Mouse (Mus musculus) left cerebral cortex, adult 2 months (tissue): ENCODE measurements around the gene Gm1110. TPM values are rescaled to one million over a fixed set of nuclear protein-coding genes. Genes with fewer than 3 reads are reported as not detected.
"Not testable (repeated sequence)": the region's sequence is repeated elsewhere in the genome, so short reads cannot be mapped to it uniquely, and the experiment has no call there.

Experiments
- DNase-seq, 2 experiments: peaks; one replicate each; pipeline ENCODE4 v3.0.0; 2021 to 2022; ENCODE audit warnings: low spot score in 2 of 2, mixed read lengths in 1 of 2; ENCODE audit errors: extremely low spot score in 1 of 2
- H3K27ac ChIP-seq: fragments of 200-600 bp; 2 replicates; pipeline ENCODE4 v1.8.1; 2022
- H3K4me3 ChIP-seq: fragments of 200-600 bp; 2 replicates; pipeline ENCODE4 v1.8.1; 2022
- CTCF ChIP-seq: fragments of 200-600 bp; IDR thresholded peaks from 2 replicates; pipeline ENCODE4 v1.8.1; 2022; ENCODE audit warnings: antibody characterized with exemption, mild to moderate bottlenecking, moderate library complexity
- intact Hi-C: fragments of 180-260 bp; cut with DNase I; formaldehyde crosslinking; loops from one replicate; pipeline ENCODE4 v1.15.1; 2025
- long read RNA-seq, 2 experiments: library from polyadenylated mRNA; stranded (forward); transcript quantifications; one replicate each; pipeline ENCODE4 v2.0.0; 2021; ENCODE audit warnings: borderline mapping rate in 2 of 2
- total RNA-seq, 2 experiments: library from RNA; stranded (reverse); gene quantifications; 2 replicates each; pipeline ENCODE4 v1.2.3; 2021

Gm1110 gene
- not detected for total RNA-seq
- long read RNA-seq, experiment 1, result 0 reads
- long read RNA-seq, experiment 2, result 0 reads

- TF ChIP-seq CTCF, result no peak
- intact Hi-C loops, result no loop called here
- DNase-seq, result no peak
- Histone ChIP-seq H3K27ac (no peak within 1 kb of the TSS), H3K4me3 (no peak within 1 kb of the TSS)
Observed at GRCm38 (mm10) chr9:26922909-26923526, at the start of gene Gm1110. TSS of gene Gm1110 (minus strand) at chr9:26923111.

DNA sequence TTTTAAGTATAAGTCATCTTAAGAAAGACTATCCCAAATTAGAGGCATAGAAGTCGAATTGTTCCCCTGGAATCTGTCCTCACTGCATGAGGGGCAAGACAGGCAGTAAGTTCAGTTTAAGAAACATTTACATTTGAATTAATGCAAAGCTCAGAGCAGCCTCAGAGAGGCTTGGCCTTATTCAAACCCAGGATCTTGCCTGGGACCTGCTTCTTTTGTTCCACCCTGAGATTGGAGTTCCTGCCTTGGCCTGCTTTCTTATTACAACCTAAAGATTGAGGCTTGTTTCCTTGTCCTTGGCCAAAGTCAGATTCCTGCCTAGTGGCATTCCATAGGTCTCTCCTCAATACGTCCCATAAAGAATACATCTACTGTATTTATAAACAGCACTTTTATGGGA, 24.9 kb upstream of the Gm1110 start:
- no peak for TF ChIP-seq CTCF
- no peak for DNase-seq
- Histone ChIP-seq H3K27ac (no peak overlapping the region), H3K4me3 (no peak overlapping the region)
- intact Hi-C loops, result no loop called here

DNA sequence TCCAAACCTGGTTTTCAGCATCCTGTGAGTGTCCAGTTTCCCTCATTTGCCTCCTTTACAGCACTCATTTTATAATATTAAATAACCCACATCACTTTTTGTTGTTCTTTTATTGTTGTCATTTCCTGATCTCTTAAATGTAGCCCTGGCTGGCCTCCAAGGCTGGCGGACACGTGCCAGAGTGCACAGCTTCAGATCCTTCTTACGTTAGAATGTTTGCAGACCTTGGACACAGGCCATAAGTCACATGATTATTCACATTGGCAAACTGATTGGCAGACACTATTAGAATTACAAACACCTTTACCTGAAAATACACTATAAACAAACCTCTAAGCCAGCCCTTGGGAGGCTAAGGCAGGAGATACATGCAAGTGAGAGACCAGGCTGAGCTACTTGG, 1.2 kb upstream of the Gm1110 start:
- no peak overlapping the region for H3K27ac ChIP-seq
- intact Hi-C loops, result no loop called here
- no peak for TF ChIP-seq CTCF
- DNase-seq, result no peak
- H3K4me3 ChIP-seq, result no peak overlapping the region

DNA sequence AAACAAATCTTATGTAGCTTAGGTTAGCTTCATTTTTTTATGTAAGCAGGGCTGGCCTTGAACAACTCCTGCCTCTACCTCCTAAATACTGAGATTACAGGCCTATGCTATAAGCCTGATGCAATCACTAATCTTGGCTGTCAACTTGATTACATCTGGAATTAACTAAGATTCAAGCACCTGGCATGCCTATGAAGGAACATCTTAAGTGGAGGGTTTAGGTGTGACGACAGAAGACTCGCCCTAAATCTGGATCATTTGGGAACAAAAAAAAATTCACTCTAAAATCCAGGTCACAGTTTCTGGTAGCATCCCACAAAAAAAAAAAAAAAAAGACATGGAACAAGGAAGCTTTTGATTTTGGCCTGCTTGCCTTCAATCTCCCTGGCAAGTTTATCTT, 3.1 kb downstream of the Gm1110 start:
- no peak for TF ChIP-seq CTCF
- H3K27ac ChIP-seq, result no peak overlapping the region
- no peak for DNase-seq
- intact Hi-C loops, result no loop called here
- H3K4me3 ChIP-seq, result no peak overlapping the region

GRCm38 (mm10) chr9:26913150-26913549, 9.8 kb downstream of the Gm1110 start:
- H3K4me3 ChIP-seq, result no peak overlapping the region
- DNase-seq, result no peak
- no peak for TF ChIP-seq CTCF
- intact Hi-C loops, result no loop called here
- H3K27ac ChIP-seq, result no peak overlapping the region

DNA sequence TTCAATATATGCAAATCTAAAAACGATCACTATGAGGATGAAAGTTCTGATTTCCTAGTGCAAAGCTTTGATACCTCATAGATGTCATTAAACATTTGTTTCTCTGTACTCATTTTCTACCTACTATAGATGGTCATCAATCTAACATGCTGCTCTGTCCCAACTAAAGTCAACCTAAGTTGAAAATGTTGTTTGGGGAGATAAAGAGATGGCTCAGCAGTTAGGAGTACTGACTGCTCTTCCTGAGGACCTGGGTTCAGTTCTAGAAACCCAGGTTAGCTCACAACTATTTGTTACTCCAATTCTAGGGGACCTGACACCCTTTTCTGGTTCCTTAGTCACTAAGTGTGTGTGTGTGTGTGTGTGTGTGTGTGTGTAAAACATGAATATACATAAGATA, 11.7 kb downstream of the Gm1110 start:
- no peak for TF ChIP-seq CTCF
- no peak for DNase-seq
- H3K27ac ChIP-seq, result no peak overlapping the region
- no peak overlapping the region for H3K4me3 ChIP-seq
- intact Hi-C loops, result no loop called here

DNA sequence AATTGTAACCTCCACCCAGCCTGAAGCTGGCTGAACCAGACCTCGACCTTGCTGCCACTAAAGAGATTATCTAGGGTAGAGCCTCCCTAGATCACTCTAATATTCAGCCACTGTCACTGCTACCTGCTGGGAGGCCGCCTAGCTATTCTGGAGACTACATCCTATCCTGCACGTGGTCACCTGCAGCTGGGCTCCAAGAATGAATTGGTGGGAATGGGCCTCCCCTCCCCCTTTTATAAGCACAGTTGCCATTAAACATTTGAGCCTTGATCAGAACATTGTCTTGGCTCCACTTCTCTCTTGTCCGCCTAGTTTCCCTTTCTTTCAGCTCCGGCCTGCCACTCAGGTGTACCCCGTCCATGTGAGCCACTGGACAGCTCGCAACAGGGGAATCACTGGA, 53.1 kb downstream of the Gm1110 start:
- DNase-seq, intact Hi-C loops, H3K4me3 ChIP-seq, H3K27ac ChIP-seq: not testable (repeated sequence)

DNA sequence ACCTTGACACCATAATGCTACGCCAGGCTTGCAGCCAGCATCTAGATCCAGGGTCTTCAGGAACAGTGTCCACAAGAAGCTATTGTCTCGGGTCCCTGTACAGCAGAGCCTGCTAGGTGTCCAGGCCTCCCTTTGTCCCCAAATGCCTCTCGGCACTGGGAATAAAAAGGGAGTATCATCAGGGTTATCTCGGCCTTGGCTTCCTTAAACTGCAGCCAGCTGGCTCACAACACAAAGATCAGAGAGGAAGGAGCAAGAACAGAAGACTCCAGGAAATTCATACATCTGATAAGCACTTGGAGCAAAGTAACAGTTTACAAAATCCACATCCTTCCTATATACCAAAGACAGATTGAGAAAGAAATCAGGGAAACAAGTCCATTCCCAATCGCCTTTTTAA, 62.2 kb downstream of the Gm1110 start, which contains the start of gene Glb1l3:
Gene Glb1l3, minus strand, starts transcription at position 140 of the 400 bp plus-strand sequence.
- TF ChIP-seq CTCF, result no peak
- intact Hi-C loops, result no loop called here
- Histone ChIP-seq H3K4me3 (no peak within 1 kb of the TSS), H3K27ac (no peak within 1 kb of the TSS)
- DNase-seq, result no peak

GRCm38 (mm10) chr9:26831089-26831488, 91.8 kb downstream of the Gm1110 start:
- intact Hi-C loops, result no loop called here

More at GRCm38 (mm10) chr9:26831089-26831488, 91.8 kb downstream of the Gm1110 start:
- Histone ChIP-seq H3K27ac (no peak overlapping the region), H3K4me3 (no peak overlapping the region)
- TF ChIP-seq CTCF, result no peak
- DNase-seq, result no peak

Other genes with a start within 250 kb of the Gm1110 start
- gene B3gat1, start 189.4 kb downstream of the Gm1110 start, total RNA-seq, result 100 to 1,000 TPM; 212 to 225 TPM
- under 1 TPM in 1 of 2 experiments, not detected in 1; 0.23 TPM for gene Glb1l2, start 116.6 kb downstream of the Gm1110 start, total RNA-seq
- gene Glb1l3, start 62.2 kb downstream of the Gm1110 start, total RNA-seq, result not detected
- 10 to 100 TPM; 32.2 to 32.4 TPM for gene Acad8, start 76.5 kb upstream of the Gm1110 start, total RNA-seq
- gene Thyn1, start 76.6 kb upstream of the Gm1110 start, total RNA-seq, result 10 to 100 TPM; 54.1 to 58.4 TPM
- gene Vps26b, start 107.0 kb upstream of the Gm1110 start, total RNA-seq, result 100 to 1,000 TPM in 1 of 2 experiments, 10 to 100 TPM in 1; 92.9 to 101 TPM
- gene Ncapd3, start 107.1 kb upstream of the Gm1110 start, total RNA-seq, result 10 to 100 TPM; 16.1 to 18.1 TPM
- gene Jam3, start 232.3 kb upstream of the Gm1110 start, total RNA-seq, result 10 to 100 TPM; 32.6 TPM